Mouse (Mus musculus): ENCODE results near the gene Stum.
"Not testable (repeated sequence)": the region's sequence is repeated elsewhere in the genome, so short reads cannot be mapped to it uniquely, and the experiment has no call there.

Stum gene

DNA sequence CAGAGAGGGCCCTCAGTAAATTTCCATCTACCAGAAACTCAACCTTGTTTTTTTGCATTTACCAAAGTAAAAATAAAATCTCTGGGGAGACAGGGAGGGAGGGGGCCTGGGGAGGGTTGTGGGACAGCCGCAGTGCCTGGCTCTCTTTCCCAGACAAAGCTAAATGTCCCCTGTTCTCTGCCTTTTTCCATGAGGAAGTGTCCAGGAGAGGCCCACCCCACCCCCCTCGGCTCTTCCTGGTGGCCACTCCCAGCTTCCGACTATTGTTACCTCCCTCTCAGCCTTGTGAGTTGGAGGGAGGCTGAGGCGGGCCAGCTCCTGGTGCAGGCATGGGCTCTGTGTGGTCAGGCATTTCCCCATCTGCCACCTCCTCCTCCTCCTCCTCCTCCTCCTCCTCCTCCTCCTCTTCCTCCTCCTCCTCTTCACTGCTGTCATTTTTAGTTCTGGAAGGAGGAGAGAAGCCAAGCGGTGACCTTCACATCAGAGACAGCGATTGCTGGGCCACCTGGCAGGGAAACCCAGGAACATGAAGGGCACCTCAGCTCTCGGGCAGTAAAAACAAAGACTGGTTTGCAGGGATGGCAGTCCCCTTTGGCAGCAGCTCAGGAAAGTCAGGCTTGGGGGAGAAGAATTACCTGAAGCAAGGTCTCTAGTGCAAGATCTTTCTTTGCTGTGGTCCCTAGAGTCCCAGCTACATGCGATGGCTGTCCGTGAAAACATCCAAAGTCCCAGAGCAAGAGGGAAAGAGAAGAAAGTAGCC lies 77.5 kb downstream of the Stum start:
- DNase-seq (ENCODE audit: low read depth, low spot score) = no peak

- no peak for DNase-seq (ENCODE audit: low read depth, low spot score)
Observed at GRCm38 (mm10) chr1:180404706-180405105, 78.6 kb downstream of the Stum start.

- no peak for DNase-seq (ENCODE audit: low read depth, low spot score)
Observed at GRCm38 (mm10) chr1:180403694-180404606, 79.4 kb downstream of the Stum start.

- no peak for DNase-seq (ENCODE audit: low read depth, low spot score)
Observed at GRCm38 (mm10) chr1:180403357-180403693, 80.0 kb downstream of the Stum start.

- no peak for DNase-seq (ENCODE audit: low read depth, low spot score)
Observed at GRCm38 (mm10) chr1:180402481-180403081, 80.7 kb downstream of the Stum start.

DNA sequence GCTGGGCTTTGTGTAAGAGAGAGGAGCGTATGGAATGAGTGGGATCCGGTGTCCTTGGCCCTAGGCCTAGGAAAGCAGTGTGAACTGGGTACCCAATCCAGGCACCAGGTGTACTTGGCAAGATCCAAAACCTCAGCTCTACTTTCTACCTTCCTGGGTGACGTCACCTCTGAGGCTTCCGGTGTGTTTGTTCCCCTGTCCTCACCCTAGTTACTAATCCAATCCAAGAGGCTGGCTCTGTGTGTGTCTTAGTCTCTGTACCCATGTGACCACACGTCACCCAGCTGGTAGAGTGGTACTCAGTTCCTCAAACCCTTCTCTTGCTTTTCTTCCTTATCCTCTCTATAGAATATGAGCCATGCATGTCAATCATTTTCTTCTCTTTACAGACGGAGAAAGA lies 81.6 kb downstream of the Stum start:
- DNase-seq (ENCODE audit: low read depth, low spot score) = no peak

DNA sequence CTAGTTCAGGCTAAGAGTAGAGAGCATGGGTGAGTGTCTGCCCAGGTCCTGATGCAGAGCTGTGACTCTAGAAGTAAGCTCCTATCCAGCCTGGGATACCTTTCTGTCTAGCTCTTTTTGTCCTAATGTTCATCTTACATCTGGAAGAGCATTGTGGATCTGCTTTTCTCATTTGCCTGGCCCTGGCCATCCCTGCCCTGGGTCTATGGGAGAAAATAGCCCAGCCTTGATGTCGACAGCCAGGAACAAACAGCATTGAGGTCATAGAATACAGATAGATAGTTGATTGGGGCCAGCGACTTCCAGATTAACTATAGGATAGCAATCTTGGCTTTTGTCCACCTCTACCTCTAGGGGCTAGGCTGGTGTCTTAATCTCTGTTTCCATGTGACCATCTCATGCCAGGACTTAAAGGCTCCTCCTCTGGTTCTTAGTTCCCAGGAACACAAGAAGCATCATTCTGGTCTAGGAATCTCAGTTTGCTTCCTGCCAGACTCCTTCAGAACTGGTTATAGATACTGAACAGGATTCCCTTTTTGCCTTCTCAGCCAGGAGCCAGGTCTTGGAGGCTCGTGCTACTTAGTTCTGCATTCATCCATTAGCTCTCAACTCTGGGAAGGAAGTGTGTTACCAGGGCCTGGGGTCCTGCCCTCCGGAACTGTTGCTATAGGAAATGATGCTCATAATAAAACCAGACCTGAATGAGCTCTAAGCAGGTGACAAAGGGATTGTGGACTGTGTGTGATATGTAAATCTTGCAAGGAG lies 82.4 kb downstream of the Stum start:
- DNase-seq (ENCODE audit: low read depth, low spot score) = no peak

- no peak for DNase-seq (ENCODE audit: low read depth, low spot score)
Observed at GRCm38 (mm10) chr1:180398446-180398845, 84.9 kb downstream of the Stum start.

DNA sequence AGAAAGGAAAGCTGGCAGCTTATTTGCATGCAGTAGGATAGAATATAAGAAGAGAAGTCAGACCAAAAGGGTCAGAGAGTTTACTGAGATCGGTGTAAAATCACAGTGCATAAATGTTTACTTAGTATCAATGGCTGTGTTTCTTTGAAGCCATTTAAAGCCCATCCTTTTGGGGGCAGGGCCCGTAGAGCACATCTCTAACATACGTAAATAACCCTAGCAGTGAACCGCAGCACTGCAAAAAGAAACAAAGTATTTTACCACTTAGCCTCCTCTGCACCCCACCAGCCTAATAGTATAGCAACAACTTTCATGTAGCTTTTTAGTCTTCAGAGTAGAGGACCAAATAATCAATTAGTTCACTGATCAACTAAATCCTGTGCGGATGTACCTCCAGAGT lies 85.6 kb downstream of the Stum start:
- no peak for DNase-seq (ENCODE audit: low read depth, low spot score)

DNA sequence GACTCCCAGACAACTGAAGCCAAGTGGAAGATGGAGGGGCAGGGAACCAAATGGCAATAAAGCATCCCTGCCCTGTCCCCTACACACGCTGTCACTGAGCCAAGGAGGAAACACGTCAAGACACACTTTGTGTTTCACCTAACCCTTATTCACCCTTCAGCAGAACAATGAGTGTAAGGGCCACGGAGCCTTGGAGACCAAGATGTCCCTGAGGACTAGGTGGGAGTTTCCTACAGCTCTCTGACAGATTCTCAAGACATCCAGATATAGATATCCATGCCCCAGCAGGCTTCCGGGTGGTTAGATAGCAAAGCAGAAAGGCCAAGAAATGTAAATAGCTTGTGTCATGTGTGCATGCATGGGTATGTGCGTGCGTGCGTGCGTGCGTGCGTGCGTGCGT lies 89.4 kb downstream of the Stum start:
- DNase-seq (ENCODE audit: low read depth, low spot score) = no peak

DNA sequence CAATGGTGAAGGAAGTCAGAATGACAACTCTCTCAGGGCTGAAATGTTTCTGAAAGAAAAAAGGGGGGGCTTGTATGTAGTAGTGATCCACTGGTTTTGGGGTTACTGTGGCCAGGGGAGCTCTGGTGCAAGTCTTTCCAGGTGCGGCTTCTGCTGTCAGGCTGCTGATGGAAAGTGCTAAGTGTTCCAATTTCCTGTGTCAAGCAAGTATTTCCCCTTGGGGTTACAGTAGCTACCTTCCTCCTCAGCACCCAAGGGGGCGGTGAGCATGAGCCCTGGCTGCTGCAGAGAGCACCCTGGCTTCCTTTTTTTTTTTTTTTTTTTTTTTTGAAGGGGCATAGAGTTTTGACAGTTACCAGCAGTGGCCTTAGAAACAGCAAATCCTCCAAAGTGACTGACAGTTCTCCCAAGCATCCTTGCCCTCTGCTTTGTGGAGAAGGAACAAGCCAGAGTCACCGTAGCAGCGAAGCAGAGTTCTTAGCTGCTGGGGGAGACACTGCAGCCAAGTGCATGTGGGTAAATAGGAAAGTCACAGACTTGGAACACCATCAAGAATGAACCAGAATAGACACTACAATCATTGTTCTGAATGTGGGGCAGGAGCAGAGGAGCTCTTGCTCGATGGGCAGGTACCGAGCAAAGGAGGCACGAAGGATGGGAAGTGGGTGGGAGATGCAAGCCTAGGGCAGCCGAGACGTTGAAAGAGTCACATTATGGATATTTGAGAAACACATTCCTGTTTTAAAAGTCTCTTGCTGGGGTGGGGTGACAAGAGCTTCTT lies 90.1 kb downstream of the Stum start:
- DNase-seq (ENCODE audit: low read depth, low spot score) = no peak

- DNase-seq (ENCODE audit: low read depth, low spot score) = no peak
Observed at GRCm38 (mm10) chr1:180392137-180392798, 91.0 kb downstream of the Stum start.

DNA sequence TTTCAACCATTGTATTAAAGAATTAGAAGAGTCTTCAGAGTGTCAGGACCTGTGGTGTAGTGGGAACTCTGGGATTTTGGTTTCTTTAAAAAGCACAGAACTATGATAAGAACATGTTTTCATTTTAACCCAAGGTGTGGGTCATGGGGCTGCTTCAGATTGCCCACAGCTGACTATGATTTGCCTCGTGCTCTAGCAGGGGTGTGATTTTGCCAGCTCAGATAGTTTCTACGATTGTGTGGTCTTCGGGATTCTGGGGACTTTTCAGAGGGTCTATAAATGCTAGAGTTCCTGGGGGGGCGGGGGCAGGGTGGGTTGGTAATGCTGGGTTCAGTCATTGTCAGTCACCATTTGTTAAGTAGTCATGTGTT lies 91.7 kb downstream of the Stum start:
- DNase-seq (ENCODE audit: low read depth, low spot score) = no peak

DNA sequence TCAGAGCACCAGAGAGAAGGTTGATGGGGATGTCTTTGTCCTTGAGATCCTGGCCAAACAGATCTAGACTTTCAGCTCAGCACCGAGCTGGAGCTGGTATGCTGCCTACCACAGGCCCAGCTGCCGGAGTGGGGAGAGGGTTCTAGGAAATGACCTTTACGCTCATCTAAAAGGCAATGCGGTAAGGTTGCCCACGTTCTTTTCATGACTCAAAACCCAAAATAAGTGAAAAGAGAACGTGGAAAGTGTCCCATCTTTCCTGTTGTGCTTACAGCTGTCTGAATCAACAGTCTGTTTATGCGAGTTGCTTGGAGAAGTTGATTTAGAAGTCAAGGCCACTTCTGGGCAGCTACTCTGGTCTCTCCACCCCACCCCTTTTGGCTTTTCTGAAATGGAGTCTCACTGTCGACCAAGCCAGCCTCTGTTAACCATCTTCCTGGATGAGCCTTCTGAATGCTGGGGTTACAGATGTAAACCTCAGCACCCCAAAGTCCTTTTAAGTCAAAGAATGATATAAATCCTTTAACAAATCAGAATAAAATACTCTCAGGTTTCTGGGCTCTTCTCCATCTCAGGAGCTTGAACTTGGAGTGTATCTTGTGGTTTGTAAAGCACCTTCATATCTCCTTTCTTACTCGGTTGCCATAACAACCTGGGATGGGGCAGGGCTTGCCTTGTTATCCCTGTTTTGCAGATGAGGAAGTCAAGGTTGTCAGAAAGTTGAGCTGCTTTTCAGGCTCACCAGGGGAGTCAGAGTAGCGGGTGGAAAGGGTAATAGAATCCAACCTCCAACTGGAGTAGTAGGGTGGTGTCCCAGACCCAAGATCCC lies 92.3 kb downstream of the Stum start:
- no peak for DNase-seq (ENCODE audit: low read depth, low spot score)

- DNase-seq (ENCODE audit: low read depth, low spot score) = no peak
Observed at GRCm38 (mm10) chr1:180390321-180390731, 93.0 kb downstream of the Stum start.

DNA sequence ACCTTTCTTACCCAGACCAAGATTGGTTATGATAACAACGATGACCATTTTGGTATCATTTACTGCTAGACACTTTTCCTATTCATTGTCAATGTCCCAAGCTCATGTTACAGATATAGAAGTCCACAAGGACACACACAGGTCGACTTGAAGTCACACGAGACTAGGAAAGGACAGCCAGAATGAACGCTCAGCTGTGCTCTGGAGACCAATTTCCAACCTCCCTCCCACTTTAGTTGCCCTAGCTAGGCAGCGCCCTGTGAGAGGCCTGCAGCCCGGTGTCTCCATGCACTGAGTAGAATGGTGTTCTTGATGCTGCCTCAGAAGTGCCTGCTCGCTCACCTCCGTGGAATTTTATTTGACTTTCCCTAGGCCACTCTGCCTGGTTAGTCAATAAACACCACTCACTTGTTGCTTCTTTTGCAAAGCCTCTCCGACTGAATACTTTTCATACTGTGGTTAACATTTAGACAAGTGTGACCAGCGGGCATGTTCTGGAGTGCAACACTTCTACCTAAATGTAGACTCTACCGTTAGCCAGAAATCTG lies 94.0 kb downstream of the Stum start:
- DNase-seq (ENCODE audit: low read depth, low spot score) = not testable (repeated sequence)

DNA sequence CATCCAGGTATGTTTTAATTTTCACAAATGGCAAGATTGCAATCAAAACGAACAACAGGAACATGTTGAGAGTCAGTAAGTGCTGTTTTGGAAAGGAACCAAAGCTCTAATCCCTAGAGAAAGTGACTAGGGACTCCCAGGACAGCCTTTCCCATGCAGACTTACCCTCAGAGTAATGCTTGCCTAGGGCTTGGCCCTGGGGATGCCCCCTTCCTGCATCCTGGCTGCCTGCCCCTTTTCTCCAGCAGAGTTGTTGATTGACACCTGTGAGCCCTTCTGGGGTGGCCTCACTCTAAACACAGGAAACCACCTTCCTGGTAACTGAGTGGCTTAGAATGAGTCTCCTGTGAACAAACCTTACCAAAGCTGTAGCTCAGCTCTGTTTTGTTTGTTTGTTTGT lies 94.8 kb downstream of the Stum start:
- no peak for DNase-seq (ENCODE audit: low read depth, low spot score)

GRCm38 (mm10) chr1:180387750-180388480 lies 95.4 kb downstream of the Stum start:
- DNase-seq (ENCODE audit: low read depth, low spot score) = no peak

Measured in mesoderm, embryonic 11.5 days (tissue).